Mouse (Mus musculus) fat pad, adult 2 months (tissue): ENCODE measurements around the gene Mybbp1a.
"Not testable (repeated sequence)": the region's sequence is repeated elsewhere in the genome, so short reads cannot be mapped to it uniquely, and the experiment has no call there.

ENCODE experiments used
- DNase-seq: peaks from one replicate; pipeline ENCODE4 v3.0.0-alpha.2; 2011; ENCODE audit warnings: low read depth, low spot score; ENCODE audit errors: extremely low read depth

Gene Mybbp1a

GRCm38 (mm10) chr11:72438411-72438810 is 2.7 kb upstream of the Mybbp1a start:
- no peak for DNase-seq

- DNase-seq = not testable (repeated sequence)
These were observed 574 bp upstream of the Mybbp1a start for GRCm38 (mm10) chr11:72440597-72440964.

- DNase-seq = no peak
These were observed 5.4 kb downstream of the Mybbp1a start for GRCm38 (mm10) chr11:72446311-72447105.

GRCm38 (mm10) chr11:72447475-72447874 is 6.3 kb downstream of the Mybbp1a start:
- no peak for DNase-seq

GRCm38 (mm10) chr11:72452140-72452665 is 11.0 kb downstream of the Mybbp1a start:
- no peak for DNase-seq

- no peak for DNase-seq
These were observed 12.2 kb downstream of the Mybbp1a start for GRCm38 (mm10) chr11:72453105-72453953.

GRCm38 (mm10) chr11:72455694-72456093 is 14.5 kb downstream of the Mybbp1a start:
- DNase-seq = no peak

GRCm38 (mm10) chr11:72457995-72458496 is 16.9 kb downstream of the Mybbp1a start:
- no peak for DNase-seq

- DNase-seq = no peak
These were observed 17.3 kb downstream of the Mybbp1a start for GRCm38 (mm10) chr11:72458502-72458901.

- DNase-seq = no peak
These were observed 20.4 kb downstream of the Mybbp1a start for GRCm38 (mm10) chr11:72461500-72461981.

- DNase-seq = no peak
These were observed 23.7 kb downstream of the Mybbp1a start for GRCm38 (mm10) chr11:72464821-72465220.

GRCm38 (mm10) chr11:72465978-72466693 is 25.0 kb downstream of the Mybbp1a start:
- no peak for DNase-seq

GRCm38 (mm10) chr11:72466694-72467507 is 25.7 kb downstream of the Mybbp1a start:
- no peak for DNase-seq

GRCm38 (mm10) chr11:72468525-72468924 is 27.4 kb downstream of the Mybbp1a start:
- no peak for DNase-seq

GRCm38 (mm10) chr11:72469217-72469616 is 28.1 kb downstream of the Mybbp1a start:
- DNase-seq = no peak

- DNase-seq = no peak
These were observed 28.8 kb downstream of the Mybbp1a start for GRCm38 (mm10) chr11:72470004-72470403.

- no peak for DNase-seq
These were observed 30.2 kb downstream of the Mybbp1a start for GRCm38 (mm10) chr11:72471381-72471780.

- peak; percentile 78 for DNase-seq
These were observed 32.4 kb downstream of the Mybbp1a start for GRCm38 (mm10) chr11:72473540-72473939.

GRCm38 (mm10) chr11:72474926-72475325 is 33.8 kb downstream of the Mybbp1a start:
- DNase-seq = no peak

- no peak for DNase-seq
These were observed 34.3 kb downstream of the Mybbp1a start for GRCm38 (mm10) chr11:72475408-72475807.
